Mouse (Mus musculus): ENCODE measurements around the gene Gm867.
A peak's percentile ranks its signal among the peaks of the same experiment; 100 is the strongest.

The Gm867 gene

GRCm38 (mm10) chr10:75936909-75937667 is 3.4 kb downstream of the Gm867 start:
- DNase-seq: peak; percentile 27 to 28

GRCm38 (mm10) chr10:75935680-75936541 is 4.6 kb downstream of the Gm867 start, which contains the start of gene Mmp11:
Gene Mmp11 (minus strand): TSS chr10:75936496.
- DNase-seq: peak; percentile 90 to 94

DNA sequence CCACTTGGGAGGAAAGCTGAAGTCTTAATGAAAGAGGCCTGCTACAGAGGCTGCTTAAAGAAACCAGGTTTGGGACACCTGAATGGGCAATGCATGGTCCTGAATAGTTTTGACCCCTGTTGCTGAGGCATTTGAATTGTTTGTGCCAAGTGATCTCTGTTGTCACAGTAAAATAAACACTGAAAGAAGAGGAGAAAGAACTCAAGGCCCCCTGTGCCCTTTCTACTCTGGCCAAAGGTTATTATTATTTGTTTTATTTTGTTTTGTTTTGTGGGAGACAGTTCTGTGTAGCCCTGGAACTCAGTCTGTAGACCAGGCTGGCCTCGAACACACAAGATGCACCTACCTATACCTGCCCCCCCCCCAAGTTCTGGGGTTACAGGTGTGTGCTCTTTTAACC is 5.5 kb downstream of the Gm867 start:
- no peak for DNase-seq

GRCm38 (mm10) chr10:75932891-75933290 is 7.6 kb downstream of the Gm867 start, which contains the start of gene Chchd10:
Gene Chchd10 (plus strand): TSS chr10:75933130.
- DNase-seq: no peak

DNA sequence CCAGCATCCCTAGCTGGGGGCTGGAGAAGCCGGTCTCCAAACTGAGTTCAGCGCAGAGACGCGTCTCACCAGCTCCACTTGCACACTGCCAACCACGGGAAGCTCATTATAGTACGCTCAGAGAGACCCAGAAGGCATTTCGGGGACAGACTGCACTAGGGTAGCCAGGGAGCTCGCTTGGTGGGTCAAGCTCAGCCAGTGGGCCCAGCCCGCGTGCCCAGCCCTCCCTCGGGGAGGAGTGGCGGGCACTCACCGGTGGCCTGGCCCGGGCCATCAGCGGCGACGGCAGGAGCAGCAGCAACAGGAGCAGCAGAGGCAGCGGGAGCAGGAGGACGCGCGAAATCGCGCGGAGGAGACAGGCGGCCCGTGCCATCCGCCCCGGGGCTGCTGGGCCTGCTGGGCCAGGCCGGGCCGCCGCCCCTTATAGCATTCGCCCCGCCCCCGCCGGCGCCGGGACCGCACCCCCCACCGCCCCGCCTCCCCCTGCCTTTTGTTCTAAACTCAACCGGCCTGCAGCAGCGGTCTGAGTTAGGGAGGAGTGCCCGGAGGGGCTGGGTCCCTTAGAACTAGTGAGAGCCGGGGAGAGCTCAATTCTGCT is 8.3 kb downstream of the Gm867 start:
- DNase-seq: peak; percentile 44 to 50

GRCm38 (mm10) chr10:75931311-75931710 is 9.2 kb downstream of the Gm867 start:
- no peak for DNase-seq

DNA sequence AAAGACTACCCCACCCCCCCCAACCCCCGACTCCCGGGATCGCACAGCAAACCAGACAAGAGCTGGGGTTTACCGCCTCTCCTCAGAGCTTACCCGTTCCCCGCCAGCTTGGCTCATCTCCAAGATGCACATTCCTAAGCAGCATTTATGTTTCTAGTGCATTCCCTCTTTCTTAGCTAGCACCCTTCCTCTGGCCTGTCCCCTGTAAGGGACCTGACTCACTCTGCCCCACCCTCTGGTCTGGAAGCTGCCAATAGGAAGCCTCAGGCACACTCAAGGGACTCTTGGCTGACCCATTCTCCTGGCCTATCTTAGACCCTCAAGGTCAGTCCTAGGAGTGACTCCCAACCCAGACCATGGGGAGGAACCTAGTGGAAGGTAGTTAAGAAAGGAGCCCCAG is 10.2 kb downstream of the Gm867 start:
- DNase-seq: no peak

- DNase-seq: no peak
Observed at GRCm38 (mm10) chr10:75926396-75926795, 14.1 kb downstream of the Gm867 start.

GRCm38 (mm10) chr10:75924324-75924723 is 16.1 kb downstream of the Gm867 start:
- no peak for DNase-seq

GRCm38 (mm10) chr10:75921726-75922560 is 18.5 kb downstream of the Gm867 start:
- peak in 1 of 2 experiments; percentile 64 for DNase-seq

GRCm38 (mm10) chr10:75921026-75921725 is 19.3 kb downstream of the Gm867 start, which contains the start of gene Smarcb1:
Gene Smarcb1 (minus strand): TSS chr10:75921617.
- peak; percentile 96 to 98 for DNase-seq

DNA sequence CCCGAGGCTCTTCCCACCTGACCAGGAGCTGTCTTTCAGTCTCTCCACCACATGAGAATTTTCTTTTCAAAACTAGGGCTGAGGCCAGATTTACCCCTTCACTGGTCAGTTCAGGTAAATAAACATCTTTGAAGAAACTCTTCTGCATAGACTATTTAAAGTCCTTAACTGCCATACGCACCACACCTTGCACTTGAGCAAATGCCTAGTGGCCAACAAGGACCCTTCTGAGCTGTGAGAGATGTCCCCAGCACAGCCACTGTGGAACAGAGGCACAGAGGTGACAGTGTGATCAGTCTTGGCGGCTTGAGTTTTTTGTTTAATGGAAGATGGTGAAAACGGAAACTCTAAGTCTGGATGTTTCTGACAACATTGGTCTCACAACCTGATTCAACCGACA is 21.4 kb downstream of the Gm867 start:
- no peak for DNase-seq

DNA sequence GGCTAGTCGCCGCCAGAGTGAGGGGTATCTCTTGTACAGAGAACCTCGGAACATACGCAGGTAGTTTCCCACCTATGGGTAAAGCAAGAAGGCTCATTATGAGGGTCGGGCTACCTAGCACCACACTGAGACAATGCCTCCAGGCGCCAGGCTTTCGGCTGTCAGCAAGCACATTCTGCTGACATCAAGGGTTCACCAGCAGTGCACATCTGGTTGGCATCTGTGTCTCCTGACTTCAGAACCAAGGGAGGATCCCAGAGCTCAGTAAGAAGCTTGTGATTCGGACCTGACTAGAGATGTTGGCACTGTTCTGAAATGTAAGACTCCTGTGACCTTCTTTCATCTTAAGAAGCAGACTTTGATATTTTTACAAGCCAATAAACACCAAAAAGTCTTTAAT is 23.6 kb downstream of the Gm867 start:
- DNase-seq: no peak

- no peak for DNase-seq
Observed at GRCm38 (mm10) chr10:75915557-75915956, 24.9 kb downstream of the Gm867 start.

DNA sequence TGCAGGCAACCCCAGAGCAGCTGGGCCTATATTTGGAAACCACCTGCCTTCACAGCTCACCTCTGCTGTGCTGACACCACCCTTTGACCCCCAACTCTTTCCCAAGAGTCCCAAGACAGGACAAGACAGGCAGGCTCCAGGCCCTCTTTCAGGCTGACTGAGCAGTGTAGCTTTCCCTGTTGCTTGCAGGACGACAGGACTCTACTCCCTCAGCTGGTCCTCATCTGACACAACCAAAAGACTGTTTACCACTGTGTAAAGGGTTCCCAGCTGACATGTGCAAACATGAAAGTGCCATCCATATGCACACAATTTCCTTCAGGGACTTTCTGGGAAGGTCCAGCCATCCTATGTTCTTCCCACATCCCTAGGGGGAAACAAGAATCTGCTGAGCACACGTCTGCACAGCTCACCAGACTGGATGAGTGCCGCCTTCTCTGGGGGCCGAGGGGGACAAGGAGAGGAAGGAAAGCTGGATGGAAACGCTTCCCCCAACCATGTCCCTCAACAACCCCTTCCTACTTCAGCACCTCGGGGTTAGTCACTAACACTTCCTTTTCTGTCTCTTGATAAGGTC is 27.4 kb downstream of the Gm867 start:
- DNase-seq: no peak

GRCm38 (mm10) chr10:75910698-75911097 is 29.8 kb downstream of the Gm867 start:
- no peak for DNase-seq

- no peak for DNase-seq
Observed at GRCm38 (mm10) chr10:75906882-75907281, 33.6 kb downstream of the Gm867 start.

- no peak for DNase-seq
Observed at GRCm38 (mm10) chr10:75904391-75904790, 36.1 kb downstream of the Gm867 start.

DNA sequence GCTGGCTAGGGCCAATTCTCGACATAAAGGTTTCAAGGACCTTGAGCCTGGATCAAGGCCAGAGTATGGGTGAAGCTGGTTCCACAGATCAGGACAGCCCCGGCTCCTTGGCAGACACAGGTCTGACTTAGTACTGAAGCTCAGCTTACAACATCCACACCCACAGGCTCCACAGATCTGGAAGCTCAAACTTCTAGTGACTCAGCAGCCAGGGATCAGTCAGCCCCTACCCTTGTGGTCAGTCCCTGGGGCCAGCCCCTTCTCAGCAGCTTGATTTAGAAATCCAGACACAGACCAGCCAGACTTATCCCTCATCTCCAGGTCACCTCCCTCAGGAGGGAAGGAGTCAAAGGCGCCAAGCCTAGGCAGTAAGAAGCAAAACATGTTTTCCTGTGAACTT is 41.6 kb downstream of the Gm867 start:
- DNase-seq: no peak

GRCm38 (mm10) chr10:75898039-75898564 is 42.4 kb downstream of the Gm867 start:
- DNase-seq: no peak

GRCm38 (mm10) chr10:75897373-75897772 is 43.1 kb downstream of the Gm867 start:
- DNase-seq: peak; percentile 84 to 91

Data from cerebellum, postnatal 25 days (tissue).